Mouse (Mus musculus) lung, adult 2 months (tissue): Measurements from ENCODE around the gene Nxpe5.

ENCODE experiments used
- CTCF ChIP-seq: fragments of 200-500 bp; IDR thresholded peaks from 2 replicates; pipeline ENCODE4 v1.5.1; 2011; ENCODE audit warnings: mild to moderate bottlenecking, low read length, control low read depth; ENCODE audit not compliant: insufficient read depth
- POLR2A ChIP-seq: fragments of 200-500 bp; IDR thresholded peaks from 2 replicates; pipeline ENCODE4 v1.6.1; 2011; ENCODE audit warnings: low read depth, mild to moderate bottlenecking, control low read depth, low read length, borderline replicate concordance; ENCODE audit errors: extremely low read depth

- TF ChIP-seq POLR2A (no peak), CTCF (no peak)
Measured at GRCm38 (mm10) chr5:138275216-138276050, 49.7 kb downstream of the Nxpe5 start.
